Mouse (Mus musculus) heart, postnatal 0 days (tissue): ENCODE measurements around the gene Exoc5.

Experiments used
- CTCF ChIP-seq: IDR thresholded peaks from 2 replicates; pipeline ENCODE4 v1.5.1; 2016; ENCODE audit warnings: antibody characterized with exemption, control low read depth, low read depth
- EP300 ChIP-seq: IDR thresholded peaks from 2 replicates; pipeline ENCODE4 v1.6.1; 2016; ENCODE audit warnings: antibody characterized with exemption, low read depth

GRCm38 (mm10) chr14:48985673-48986072 is 80.8 kb downstream of the Exoc5 start:
- TF ChIP-seq EP300: no peak
- peak; percentile 49 for TF ChIP-seq CTCF
